Mouse (Mus musculus): ENCODE results near the gene Rtn4r. TPM values are rescaled to one million over a fixed set of nuclear protein-coding genes. Genes with fewer than 3 reads are reported as not detected.

Gene Rtn4r
- polyA plus RNA-seq, 1 experiment from 2014 or later = 1.0 TPM

DNA sequence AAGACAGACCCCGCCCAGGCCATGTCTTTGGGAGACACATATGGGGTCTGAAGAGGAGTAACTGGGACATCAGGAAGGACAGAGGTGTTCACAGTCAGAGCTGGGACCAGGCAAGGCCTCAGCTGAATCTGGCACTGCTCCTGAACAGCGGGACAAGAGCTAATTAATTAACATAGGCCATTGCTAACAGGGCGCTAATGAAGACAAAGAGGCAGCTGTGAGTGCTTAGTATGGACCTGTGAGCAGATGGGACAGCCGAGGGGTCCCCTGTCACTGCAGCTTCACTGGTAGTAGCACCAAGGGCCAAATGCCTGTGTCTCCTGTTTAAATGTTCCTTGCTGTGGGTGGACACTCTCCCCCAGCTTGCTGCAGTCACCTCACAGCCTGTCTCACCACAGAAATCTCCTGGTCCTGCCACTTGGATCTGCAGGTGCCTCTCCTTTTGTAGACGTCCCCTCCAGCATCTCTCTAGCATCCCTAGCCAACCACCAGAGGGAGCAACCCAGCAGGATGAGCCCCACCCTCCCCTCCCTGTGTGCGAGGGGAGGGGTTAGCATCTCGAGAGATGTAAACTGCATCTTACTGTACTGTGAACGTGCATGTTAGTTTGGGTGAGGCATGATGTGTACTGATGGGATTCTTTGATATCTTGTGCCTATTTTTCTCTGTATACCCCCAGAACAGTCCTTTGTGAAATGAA lies 8.3 kb upstream of the Rtn4r start:
- ATAC-seq (ENCODE audit: insufficient read depth, low FRiP score) = no peak
- Histone ChIP-seq H3K4me1 (ENCODE audit: control insufficient read depth, insufficient read depth, low read length) (no peaks in the 10 kb centered on the region), H3K4me3 (replicated peaks; ENCODE audit: low read length) (no peak overlapping the region), H3K9ac (ENCODE audit: low read length) (no peak overlapping the region), H3K4me2 (ENCODE audit: low read depth, low read length) (no peak overlapping the region), H3K9me3 (replicated peaks; ENCODE audit: control insufficient read depth, low read length) (no peaks in the 10 kb centered on the region), H3K36me3 (ENCODE audit: control insufficient read depth, insufficient read depth, low read length) (no peaks in the 10 kb centered on the region), H3K27me3 (ENCODE audit: control insufficient read depth, insufficient read depth, low read length) (no peaks in the 10 kb centered on the region), H3K27ac (ENCODE audit: low read length) (no peak overlapping the region)
- 22% methylated on average over 8 of the region's 8 CpGs for WGBS

DNA sequence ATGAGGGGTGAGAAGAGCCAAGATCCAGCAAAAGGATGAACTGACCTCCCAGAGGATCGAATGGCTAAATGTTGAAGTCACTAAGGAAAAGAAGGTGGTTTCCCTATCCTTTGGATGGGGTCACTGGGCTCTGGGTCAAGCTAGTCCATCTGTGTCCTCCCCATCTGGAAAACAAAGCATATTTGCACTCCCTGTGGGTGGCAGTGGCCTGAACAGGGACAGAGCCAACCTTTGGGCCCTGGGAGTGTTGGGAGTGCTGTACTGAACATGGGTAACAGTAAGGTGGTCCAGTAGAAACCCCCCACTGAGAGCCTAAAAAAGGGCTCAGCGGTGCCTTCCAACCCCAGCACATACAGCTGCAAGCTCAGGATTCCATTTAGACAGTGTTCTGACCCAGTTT lies 4.7 kb upstream of the Rtn4r start:
- H3K27me3 ChIP-seq (ENCODE audit: control insufficient read depth, insufficient read depth, low read length) = peaks cover 12% of the 10 kb centered on the region
- H3K27ac ChIP-seq (ENCODE audit: low read length) = no peak overlapping the region
- H3K4me3 ChIP-seq (replicated peaks; ENCODE audit: low read length) = no peak overlapping the region
- no peak overlapping the region for H3K4me2 ChIP-seq (ENCODE audit: low read depth, low read length)
- H3K4me1 ChIP-seq (ENCODE audit: control insufficient read depth, insufficient read depth, low read length) = peaks cover 6% of the 10 kb centered on the region
- no peaks in the 10 kb centered on the region for H3K36me3 ChIP-seq (ENCODE audit: control insufficient read depth, insufficient read depth, low read length)
- H3K9ac ChIP-seq (ENCODE audit: low read length) = no peak overlapping the region
- WGBS = 75% methylated on average over 2 of the region's 2 CpGs
- H3K9me3 ChIP-seq (replicated peaks; ENCODE audit: control insufficient read depth, low read length) = no peaks in the 10 kb centered on the region
- no peak for ATAC-seq (ENCODE audit: insufficient read depth, low FRiP score)

DNA sequence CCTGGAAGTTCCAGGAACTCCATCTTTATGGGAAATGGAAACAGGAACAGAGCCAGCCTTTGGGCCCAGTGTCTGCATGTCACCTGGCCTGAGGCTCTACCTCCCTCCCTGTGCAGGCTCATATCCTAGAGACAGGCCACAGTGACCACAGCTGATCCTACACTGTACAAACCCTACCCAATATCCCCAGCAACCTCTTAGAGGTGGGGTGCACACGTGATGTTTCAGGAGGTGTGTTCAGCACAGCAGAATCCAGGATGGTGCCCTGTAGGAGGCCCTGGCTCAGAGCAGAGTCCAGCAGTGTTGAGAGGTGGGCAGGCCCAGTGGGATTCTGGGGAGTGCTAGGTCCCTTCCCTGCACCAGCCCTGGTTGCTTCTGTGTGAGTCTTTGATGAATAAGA lies 4.0 kb upstream of the Rtn4r start:
- peaks cover 6% of the 10 kb centered on the region for H3K4me1 ChIP-seq (ENCODE audit: control insufficient read depth, insufficient read depth, low read length)
- no peak overlapping the region for H3K4me2 ChIP-seq (ENCODE audit: low read depth, low read length)
- no peak overlapping the region for H3K9ac ChIP-seq (ENCODE audit: low read length)
- H3K4me3 ChIP-seq (replicated peaks; ENCODE audit: low read length) = no peak overlapping the region
- H3K36me3 ChIP-seq (ENCODE audit: control insufficient read depth, insufficient read depth, low read length) = no peaks in the 10 kb centered on the region
- H3K27ac ChIP-seq (ENCODE audit: low read length) = no peak overlapping the region
- 77% methylated on average over 1 of the region's 1 CpGs for WGBS
- H3K9me3 ChIP-seq (replicated peaks; ENCODE audit: control insufficient read depth, low read length) = no peaks in the 10 kb centered on the region
- H3K27me3 ChIP-seq (ENCODE audit: control insufficient read depth, insufficient read depth, low read length) = peaks cover 19% of the 10 kb centered on the region
- ATAC-seq (ENCODE audit: insufficient read depth, low FRiP score) = no peak

DNA sequence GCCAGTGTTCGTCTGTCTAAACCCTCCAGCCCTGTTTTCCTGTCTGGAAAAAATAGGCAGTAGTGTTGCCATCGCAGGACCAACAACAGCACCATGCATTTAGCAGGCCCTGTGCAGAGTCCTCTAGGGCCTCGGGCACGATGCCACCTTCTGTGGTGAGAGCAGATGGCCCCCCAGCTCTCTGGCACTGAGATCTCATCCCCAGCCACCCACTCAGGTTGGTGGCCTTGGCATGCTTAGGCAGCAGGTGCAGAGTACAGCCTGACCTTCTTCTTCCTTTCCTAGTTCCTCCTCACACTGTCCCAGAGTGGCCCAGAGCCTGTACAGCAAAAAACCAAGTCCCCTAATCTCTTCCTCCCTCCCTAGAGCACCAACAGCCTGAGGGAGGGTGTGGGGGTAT lies 3.4 kb upstream of the Rtn4r start:
- no peak for ATAC-seq (ENCODE audit: insufficient read depth, low FRiP score)
- H3K36me3 ChIP-seq (ENCODE audit: control insufficient read depth, insufficient read depth, low read length) = no peaks in the 10 kb centered on the region

DNA sequence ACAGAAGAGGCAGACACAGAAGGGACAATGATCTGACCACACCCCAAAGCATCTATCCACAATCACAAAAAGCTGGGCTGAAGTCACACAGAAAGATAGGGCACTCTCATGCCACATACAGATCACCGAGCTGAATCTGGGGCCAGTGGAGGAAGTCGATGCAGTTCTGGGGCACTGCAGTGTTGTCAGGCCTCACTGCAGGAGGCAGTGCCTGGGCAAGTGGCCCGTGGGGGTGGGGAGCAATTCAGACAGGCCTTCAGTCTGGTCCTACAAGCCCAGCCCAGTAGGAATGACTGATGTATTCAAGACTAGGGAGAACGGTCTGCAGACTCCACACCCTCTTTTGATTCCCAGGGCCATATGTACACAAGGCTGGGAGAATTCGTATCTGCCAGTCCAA lies 2.8 kb upstream of the Rtn4r start:
- no peaks in the 10 kb centered on the region for H3K36me3 ChIP-seq (ENCODE audit: control insufficient read depth, insufficient read depth, low read length)
- 26% methylated on average over 5 of the region's 5 CpGs for WGBS
- H3K4me1 ChIP-seq (ENCODE audit: control insufficient read depth, insufficient read depth, low read length) = peaks cover 6% of the 10 kb centered on the region
- no peak overlapping the region for H3K9ac ChIP-seq (ENCODE audit: low read length)
- peaks cover 28% of the 10 kb centered on the region for H3K27me3 ChIP-seq (ENCODE audit: control insufficient read depth, insufficient read depth, low read length)
- H3K9me3 ChIP-seq (replicated peaks; ENCODE audit: control insufficient read depth, low read length) = no peaks in the 10 kb centered on the region
- no peak overlapping the region for H3K27ac ChIP-seq (ENCODE audit: low read length)
- no peak overlapping the region for H3K4me3 ChIP-seq (replicated peaks; ENCODE audit: low read length)
- no peak overlapping the region for H3K4me2 ChIP-seq (ENCODE audit: low read depth, low read length)
- no peak for ATAC-seq (ENCODE audit: insufficient read depth, low FRiP score)

More for the DNA sequence above, 3.4 kb upstream of the Rtn4r start:
- Histone ChIP-seq H3K4me3 (replicated peaks; ENCODE audit: low read length) (no peak overlapping the region), H3K9ac (ENCODE audit: low read length) (no peak overlapping the region), H3K4me2 (ENCODE audit: low read depth, low read length) (no peak overlapping the region), H3K4me1 (ENCODE audit: control insufficient read depth, insufficient read depth, low read length) (peaks cover 6% of the 10 kb centered on the region), H3K27ac (ENCODE audit: low read length) (no peak overlapping the region), H3K27me3 (ENCODE audit: control insufficient read depth, insufficient read depth, low read length) (peaks cover 23% of the 10 kb centered on the region), H3K9me3 (replicated peaks; ENCODE audit: control insufficient read depth, low read length) (no peaks in the 10 kb centered on the region)
- WGBS = 72% methylated on average over 4 of the region's 4 CpGs

DNA sequence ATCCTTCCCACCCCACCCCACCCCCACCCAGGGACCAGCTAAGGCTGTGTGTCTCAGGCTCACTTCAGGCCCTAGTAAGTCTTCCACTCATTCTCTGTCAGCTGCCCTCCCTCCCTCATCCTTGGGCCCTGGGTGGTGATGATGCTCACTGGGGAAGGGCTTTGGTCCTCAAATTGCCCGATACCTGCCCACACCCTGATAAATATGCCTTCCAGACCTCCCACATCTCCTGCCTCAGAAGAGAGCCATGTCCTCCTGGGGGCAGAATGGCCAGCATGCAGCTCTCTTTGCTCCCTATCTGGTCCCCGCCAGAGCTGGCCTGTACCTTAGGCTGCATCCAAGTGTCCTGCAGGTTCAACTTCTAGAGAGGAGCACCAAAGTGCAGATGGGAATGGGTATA lies 2.3 kb upstream of the Rtn4r start:
- H3K9ac ChIP-seq (ENCODE audit: low read length) = no peak overlapping the region
- H3K27me3 ChIP-seq (ENCODE audit: control insufficient read depth, insufficient read depth, low read length) = peaks cover 28% of the 10 kb centered on the region
- 85% methylated on average over 2 of the region's 2 CpGs for WGBS
- H3K9me3 ChIP-seq (replicated peaks; ENCODE audit: control insufficient read depth, low read length) = no peaks in the 10 kb centered on the region
- peaks cover 6% of the 10 kb centered on the region for H3K4me1 ChIP-seq (ENCODE audit: control insufficient read depth, insufficient read depth, low read length)
- H3K4me3 ChIP-seq (replicated peaks; ENCODE audit: low read length) = no peak overlapping the region
- ATAC-seq (ENCODE audit: insufficient read depth, low FRiP score) = no peak
- no peak overlapping the region for H3K4me2 ChIP-seq (ENCODE audit: low read depth, low read length)
- H3K36me3 ChIP-seq (ENCODE audit: control insufficient read depth, insufficient read depth, low read length) = no peaks in the 10 kb centered on the region
- H3K27ac ChIP-seq (ENCODE audit: low read length) = no peak overlapping the region

DNA sequence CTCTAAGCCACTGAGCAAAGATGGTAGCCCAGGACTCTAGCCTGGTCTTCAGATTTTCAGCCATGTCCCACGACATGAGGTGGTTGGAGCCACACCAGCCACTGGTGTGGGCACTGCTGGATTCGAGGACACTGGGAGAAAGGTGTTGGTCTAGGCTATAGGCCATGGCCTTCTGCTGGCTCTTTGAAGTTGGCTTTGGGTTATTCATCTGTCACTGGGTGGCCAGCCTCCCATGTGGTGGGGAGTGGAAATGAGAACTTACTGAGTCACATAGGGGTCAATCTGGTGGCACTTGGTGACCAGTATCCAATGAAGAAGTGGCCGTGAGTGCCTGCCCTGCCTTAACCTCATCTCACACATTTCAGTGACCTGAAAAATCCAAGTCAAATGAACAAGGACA lies 1.2 kb upstream of the Rtn4r start:
- ATAC-seq (ENCODE audit: insufficient read depth, low FRiP score) = no peak
- no peak overlapping the region for H3K4me2 ChIP-seq (ENCODE audit: low read depth, low read length)
- H3K36me3 ChIP-seq (ENCODE audit: control insufficient read depth, insufficient read depth, low read length) = no peaks in the 10 kb centered on the region
- peaks cover 28% of the 10 kb centered on the region for H3K27me3 ChIP-seq (ENCODE audit: control insufficient read depth, insufficient read depth, low read length)
- no peaks in the 10 kb centered on the region for H3K9me3 ChIP-seq (replicated peaks; ENCODE audit: control insufficient read depth, low read length)
- WGBS = 73% methylated on average over 3 of the region's 3 CpGs
- H3K9ac ChIP-seq (ENCODE audit: low read length) = no peak overlapping the region
- H3K4me3 ChIP-seq (replicated peaks; ENCODE audit: low read length) = no peak overlapping the region
- no peak overlapping the region for H3K27ac ChIP-seq (ENCODE audit: low read length)
- peaks cover 8% of the 10 kb centered on the region for H3K4me1 ChIP-seq (ENCODE audit: control insufficient read depth, insufficient read depth, low read length)

DNA sequence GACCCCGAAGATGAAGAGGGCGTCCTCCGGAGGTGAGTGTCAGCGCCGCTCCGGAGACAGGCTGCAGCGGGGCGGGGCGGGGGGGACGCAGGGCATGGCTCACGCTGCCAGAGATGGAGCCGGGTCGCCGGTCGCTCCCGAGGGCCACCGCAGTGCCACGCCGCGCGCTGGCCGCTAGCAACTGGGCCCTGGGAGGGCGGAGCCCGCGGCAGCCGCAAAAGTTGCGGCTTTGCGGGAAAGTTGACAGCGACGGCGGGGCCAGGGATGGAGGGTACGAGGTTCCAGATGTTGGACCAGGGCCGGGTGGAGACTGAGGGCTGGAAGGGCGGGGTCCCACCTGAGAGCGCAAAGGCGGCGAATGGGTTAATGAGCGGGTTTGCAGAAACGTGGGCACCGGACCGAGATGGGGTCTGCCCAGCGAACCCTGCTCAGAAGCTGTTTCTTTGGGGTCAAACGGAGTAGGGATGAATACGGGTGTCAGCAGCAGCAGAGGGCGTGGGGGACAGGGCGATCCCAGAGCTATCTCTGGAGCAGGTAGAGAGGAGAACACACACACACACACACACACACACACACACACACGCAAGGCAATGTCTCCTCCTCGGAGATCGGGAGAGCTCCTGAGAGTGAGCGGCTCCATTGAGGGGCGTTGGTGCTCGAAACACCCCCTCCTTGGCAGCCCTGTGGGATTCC lies 575 bp downstream of the Rtn4r start:
- H3K4me2 ChIP-seq (ENCODE audit: low read depth, low read length) = peak overlapping the region; percentile 100
- ATAC-seq (ENCODE audit: insufficient read depth, low FRiP score) = no peak; the same call in 1 of the 2 replicates
- peak overlapping the region; percentile 64 for H3K4me3 ChIP-seq (replicated peaks; ENCODE audit: low read length)
- H3K4me1 ChIP-seq (ENCODE audit: control insufficient read depth, insufficient read depth, low read length) = peaks cover 8% of the 10 kb centered on the region
- H3K36me3 ChIP-seq (ENCODE audit: control insufficient read depth, insufficient read depth, low read length) = no peaks in the 10 kb centered on the region
- peaks cover 28% of the 10 kb centered on the region for H3K27me3 ChIP-seq (ENCODE audit: control insufficient read depth, insufficient read depth, low read length)
- no peak overlapping the region for H3K27ac ChIP-seq (ENCODE audit: low read length)
- 2% methylated on average over 52 of the region's 52 CpGs for WGBS
- peak overlapping the region; percentile 79 for H3K9ac ChIP-seq (ENCODE audit: low read length)
- H3K9me3 ChIP-seq (replicated peaks; ENCODE audit: control insufficient read depth, low read length) = no peaks in the 10 kb centered on the region

DNA sequence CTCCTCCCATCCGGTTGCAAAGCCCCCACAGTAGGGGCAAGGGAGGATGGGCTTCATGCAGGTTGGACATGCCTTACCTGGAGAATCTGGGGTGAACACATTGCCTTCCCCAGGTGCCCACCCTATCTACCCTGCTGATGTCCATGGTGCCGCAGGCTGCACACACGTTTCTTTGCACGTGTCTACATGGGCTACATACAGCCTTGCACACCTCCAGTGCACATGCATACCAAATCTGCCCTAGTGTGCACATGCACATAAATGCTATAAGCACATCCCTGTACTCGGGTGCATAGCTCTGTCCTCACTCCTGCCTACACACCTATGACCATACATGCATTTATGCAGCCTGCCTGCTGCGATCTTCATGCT lies 1.1 kb downstream of the Rtn4r start:
- Histone ChIP-seq H3K27ac (ENCODE audit: low read length) (no peak overlapping the region), H3K9ac (ENCODE audit: low read length) (no peak overlapping the region), H3K36me3 (ENCODE audit: control insufficient read depth, insufficient read depth, low read length) (no peaks in the 10 kb centered on the region), H3K4me2 (ENCODE audit: low read depth, low read length) (0 out of 2 replicates have a peak overlapping the region, but pooled peaks have one; percentile 100), H3K4me3 (replicated peaks; ENCODE audit: low read length) (0 out of 2 replicates have a peak overlapping the region, but pooled peaks have one; percentile 64), H3K9me3 (replicated peaks; ENCODE audit: control insufficient read depth, low read length) (no peaks in the 10 kb centered on the region), H3K4me1 (ENCODE audit: control insufficient read depth, insufficient read depth, low read length) (peaks cover 8% of the 10 kb centered on the region), H3K27me3 (ENCODE audit: control insufficient read depth, insufficient read depth, low read length) (peaks cover 28% of the 10 kb centered on the region)
- 56% methylated on average over 6 of the region's 6 CpGs for WGBS
- ATAC-seq (ENCODE audit: insufficient read depth, low FRiP score) = no peak

Data from stomach, embryonic 16.5 days (tissue).